Mouse (Mus musculus) lung, embryonic 15.5 days (tissue): ENCODE measurements around the gene Glyr1. TPM values are rescaled to one million over a fixed set of nuclear protein-coding genes. Genes with fewer than 3 reads are reported as not detected.

Source experiments
- ATAC-seq: fragments of 200-750 bp; cut with Nextera tagmentation; 2 replicates; pipeline ENCODE4 v1.8.0; 2017; ENCODE audit warnings: moderate number of reproducible peaks, borderline replicate concordance; ENCODE audit not compliant: low FRiP score, low TSS enrichment; ENCODE audit errors: extremely low read depth
- H3K27ac ChIP-seq: fragments of 300-500 bp; sonication (generic); 2 replicates; pipeline ENCODE4 v1.5.1; 2015; ENCODE audit warnings: moderate library complexity, mild to moderate bottlenecking, inconsistent platforms
- H3K27me3 ChIP-seq: fragments of 300-500 bp; sonication (generic); 2 replicates; pipeline ENCODE4 v1.6.1; 2015; ENCODE audit warnings: inconsistent platforms
- H3K36me3 ChIP-seq: fragments of 300-500 bp; sonication (generic); 2 replicates; pipeline ENCODE4 v1.6.1; 2015; ENCODE audit warnings: inconsistent platforms
- H3K4me1 ChIP-seq: fragments of 300-500 bp; sonication (generic); 2 replicates; pipeline ENCODE4 v1.6.1; 2015; ENCODE audit warnings: inconsistent platforms
- H3K4me2 ChIP-seq: fragments of 300-500 bp; sonication (generic); 2 replicates; pipeline ENCODE4 v1.6.1; 2015; ENCODE audit warnings: inconsistent platforms, mild to moderate bottlenecking, moderate library complexity
- H3K4me3 ChIP-seq: fragments of 300-500 bp; sonication (generic); 2 replicates; pipeline ENCODE4 v1.5.1; 2015; ENCODE audit warnings: mild to moderate bottlenecking, inconsistent platforms
- H3K9ac ChIP-seq: fragments of 300-500 bp; sonication (generic); 2 replicates; pipeline ENCODE4 v1.6.1; 2015; ENCODE audit warnings: inconsistent platforms
- H3K9me3 ChIP-seq: fragments of 300-500 bp; sonication (generic); 2 replicates; pipeline ENCODE4 v1.6.1; 2016; ENCODE audit warnings: inconsistent platforms
- WGBS: fragments of 180-500 bp; shearing (Covaris S2); methylation state at CpG from one replicate; pipeline ENCODE4 v1.1.7; 2015; 5-methylcytosine and 5-hydroxymethylcytosine counted together
- polyA plus RNA-seq: library from polyadenylated mRNA; unstranded; fragments of >200 nt; fragmentation: Nextera tagmentation; extraction: Ambion mirVana; gene quantifications from 2 replicates; pipeline ENCODE4 v1.2.1, GENCODE M21; 2015

Glyr1 gene
- polyA plus RNA-seq, 1 experiment from 2014 or later: 153 TPM

GRCm38 (mm10) chr16:5008076-5008475 is 41.6 kb downstream of the Glyr1 start:
- H3K9ac ChIP-seq: no peak overlapping the region
- H3K36me3 ChIP-seq: no peaks in the 10 kb centered on the region
- 77% methylated on average over 12 of the region's 12 CpGs for WGBS
- peak overlapping the region; percentile 50 for H3K4me2 ChIP-seq
- ATAC-seq: no peak
- no peaks in the 10 kb centered on the region for H3K27me3 ChIP-seq
- H3K9me3 ChIP-seq: no peaks in the 10 kb centered on the region
- H3K4me3 ChIP-seq: peak overlapping the region; percentile 24
- no peak overlapping the region for H3K27ac ChIP-seq
- peaks cover 9% of the 10 kb centered on the region for H3K4me1 ChIP-seq

GRCm38 (mm10) chr16:5007492-5007891 is 42.2 kb downstream of the Glyr1 start:
- Histone ChIP-seq H3K4me2 (peak overlapping the region; percentile 50), H3K27ac (0 out of 2 replicates have a peak overlapping the region, but pooled peaks have one; percentile 13), H3K9me3 (no peaks in the 10 kb centered on the region), H3K36me3 (no peaks in the 10 kb centered on the region), H3K27me3 (no peaks in the 10 kb centered on the region), H3K4me1 (peaks cover 6% of the 10 kb centered on the region), H3K4me3 (peak overlapping the region; percentile 24), H3K9ac (no peak overlapping the region)
- no peak for ATAC-seq
- WGBS: 31% methylated on average over 6 of the region's 6 CpGs

GRCm38 (mm10) chr16:5007067-5007466 is 42.6 kb downstream of the Glyr1 start, which contains the start of gene Smim22:
Gene Smim22 (plus strand): TSS chr16:5007288.
- ATAC-seq: peak; percentile 48; the same call in 1 of the 2 replicates
- Histone ChIP-seq H3K9me3 (no peaks in the 10 kb centered on the region), H3K27me3 (no peaks in the 10 kb centered on the region), H3K4me3 (peak within 1 kb of the TSS; percentile 24), H3K4me2 (peak within 1 kb of the TSS; percentile 50), H3K27ac (0 out of 2 replicates have a peak within 1 kb of the TSS, but pooled peaks have one; percentile 13), H3K9ac (no peak within 1 kb of the TSS), H3K4me1 (peaks cover 2% of the 10 kb centered on the region), H3K36me3 (no peaks in the 10 kb centered on the region)
- 41% methylated on average over 5 of the region's 5 CpGs for WGBS

- Histone ChIP-seq H3K4me3 (no peak overlapping the region), H3K27ac (no peak overlapping the region), H3K36me3 (no peaks in the 10 kb centered on the region), H3K9ac (no peak overlapping the region), H3K4me1 (no peaks in the 10 kb centered on the region), H3K27me3 (no peaks in the 10 kb centered on the region), H3K4me2 (no peak overlapping the region), H3K9me3 (no peaks in the 10 kb centered on the region)
- ATAC-seq: no peak
- 45% methylated on average over 3 of the region's 3 CpGs for WGBS
Observed at GRCm38 (mm10) chr16:5000611-5001010, 49.1 kb downstream of the Glyr1 start.

- Histone ChIP-seq H3K27ac (no peak overlapping the region), H3K4me1 (no peaks in the 10 kb centered on the region), H3K9me3 (no peaks in the 10 kb centered on the region), H3K4me3 (no peak overlapping the region), H3K9ac (no peak overlapping the region), H3K4me2 (no peak overlapping the region), H3K27me3 (no peaks in the 10 kb centered on the region), H3K36me3 (no peaks in the 10 kb centered on the region)
- 49% methylated on average over 1 of the region's 1 CpGs for WGBS
- ATAC-seq: no peak
Observed at GRCm38 (mm10) chr16:4998984-4999383, 50.7 kb downstream of the Glyr1 start.

GRCm38 (mm10) chr16:4997553-4997952 is 52.1 kb downstream of the Glyr1 start, which contains the start of gene Sept12:
Gene Sept12 (minus strand): TSS chr16:4997852.
- Histone ChIP-seq H3K4me3 (no peak within 1 kb of the TSS), H3K9ac (no peak within 1 kb of the TSS), H3K4me2 (no peak within 1 kb of the TSS), H3K4me1 (no peaks in the 10 kb centered on the region), H3K27me3 (no peaks in the 10 kb centered on the region), H3K36me3 (no peaks in the 10 kb centered on the region), H3K27ac (peak within 1 kb of the TSS; percentile 0; the same call in 1 of the 2 replicates), H3K9me3 (no peaks in the 10 kb centered on the region)
- ATAC-seq: no peak
- WGBS: 33% methylated on average over 3 of the region's 3 CpGs

GRCm38 (mm10) chr16:4993276-4993675 is 56.4 kb downstream of the Glyr1 start:
- no peak overlapping the region for H3K4me2 ChIP-seq
- 80% methylated on average over 4 of the region's 4 CpGs for WGBS
- no peaks in the 10 kb centered on the region for H3K9me3 ChIP-seq
- H3K27me3 ChIP-seq: no peaks in the 10 kb centered on the region
- H3K4me3 ChIP-seq: no peak overlapping the region
- no peaks in the 10 kb centered on the region for H3K36me3 ChIP-seq
- H3K9ac ChIP-seq: no peak overlapping the region
- no peak for ATAC-seq
- no peak overlapping the region for H3K27ac ChIP-seq
- no peaks in the 10 kb centered on the region for H3K4me1 ChIP-seq

GRCm38 (mm10) chr16:4984717-4985116 is 64.9 kb downstream of the Glyr1 start:
- H3K9me3 ChIP-seq: no peaks in the 10 kb centered on the region
- WGBS: 87% methylated on average over 12 of the region's 12 CpGs
- no peak overlapping the region for H3K4me2 ChIP-seq
- H3K4me3 ChIP-seq: no peak overlapping the region
- no peak for ATAC-seq
- H3K36me3 ChIP-seq: no peaks in the 10 kb centered on the region
- H3K4me1 ChIP-seq: no peaks in the 10 kb centered on the region
- H3K27ac ChIP-seq: no peak overlapping the region
- no peak overlapping the region for H3K9ac ChIP-seq
- H3K27me3 ChIP-seq: no peaks in the 10 kb centered on the region

GRCm38 (mm10) chr16:4979755-4980380 is 69.8 kb downstream of the Glyr1 start:
- WGBS: 66% methylated on average over 4 of the region's 4 CpGs
- no peaks in the 10 kb centered on the region for H3K36me3 ChIP-seq
- no peak overlapping the region for H3K27ac ChIP-seq

GRCm38 (mm10) chr16:4978275-4979051 is 71.2 kb downstream of the Glyr1 start:
- H3K27ac ChIP-seq: no peak overlapping the region
- no peak overlapping the region for H3K4me3 ChIP-seq
- 0 out of 2 replicates have a peak, but pooled peaks cover 3% of the 10 kb centered on the region for H3K4me1 ChIP-seq
- no peaks in the 10 kb centered on the region for H3K36me3 ChIP-seq
- no peaks in the 10 kb centered on the region for H3K27me3 ChIP-seq
- no peak overlapping the region for H3K9ac ChIP-seq
- peak; percentile 19; the same call in 1 of the 2 replicates for ATAC-seq
- no peaks in the 10 kb centered on the region for H3K9me3 ChIP-seq
- no peak overlapping the region for H3K4me2 ChIP-seq
- WGBS: 34% methylated on average over 5 of the region's 5 CpGs

More at GRCm38 (mm10) chr16:4979755-4980380, 69.8 kb downstream of the Glyr1 start:
- H3K9ac ChIP-seq: no peak overlapping the region
- no peaks in the 10 kb centered on the region for H3K27me3 ChIP-seq
- H3K4me3 ChIP-seq: no peak overlapping the region
- ATAC-seq: no peak
- no peak overlapping the region for H3K4me2 ChIP-seq
- no peaks in the 10 kb centered on the region for H3K9me3 ChIP-seq
- H3K4me1 ChIP-seq: 0 out of 2 replicates have a peak, but pooled peaks cover 3% of the 10 kb centered on the region

GRCm38 (mm10) chr16:4976180-4976579 is 73.5 kb downstream of the Glyr1 start:
- Histone ChIP-seq H3K4me2 (no peak overlapping the region), H3K9me3 (no peaks in the 10 kb centered on the region), H3K4me3 (no peak overlapping the region), H3K9ac (no peak overlapping the region), H3K36me3 (no peaks in the 10 kb centered on the region), H3K27ac (no peak overlapping the region), H3K4me1 (0 out of 2 replicates have a peak, but pooled peaks cover 3% of the 10 kb centered on the region), H3K27me3 (no peaks in the 10 kb centered on the region)
- WGBS: 57% methylated on average over 2 of the region's 2 CpGs
- ATAC-seq: no peak

- Histone ChIP-seq H3K9ac (no peak overlapping the region), H3K27me3 (no peaks in the 10 kb centered on the region), H3K9me3 (no peaks in the 10 kb centered on the region), H3K4me1 (0 out of 2 replicates have a peak, but pooled peaks cover 3% of the 10 kb centered on the region), H3K4me2 (no peak overlapping the region), H3K4me3 (no peak overlapping the region), H3K27ac (no peak overlapping the region), H3K36me3 (no peaks in the 10 kb centered on the region)
- 86% methylated on average over 5 of the region's 5 CpGs for WGBS
- no peak for ATAC-seq
Observed at GRCm38 (mm10) chr16:4974521-4974920, 75.1 kb downstream of the Glyr1 start.
